Mouse (Mus musculus) spleen, adult 2 months (tissue): Measurements from ENCODE around the gene Ctcfl.

Source experiments
- CTCF ChIP-seq: fragments of 200-500 bp; IDR thresholded peaks from 2 replicates; pipeline ENCODE4 v1.5.1; 2011; ENCODE audit warnings: mild to moderate bottlenecking, inconsistent platforms; ENCODE audit not compliant: insufficient read depth, insufficient read length, insufficient replicate concordance; ENCODE audit errors: extremely low read depth
- POLR2A ChIP-seq: fragments of 200-500 bp; IDR thresholded peaks from 2 replicates; pipeline ENCODE4 v1.6.1; 2011; ENCODE audit warnings: low read depth, low read length, inconsistent platforms

GRCm38 (mm10) chr2:173157376-173157775, 38.1 kb upstream of the Ctcfl start:
- no peak for TF ChIP-seq CTCF
- TF ChIP-seq POLR2A, result no peak
